13 mouse cellular contexts compared by ENCODE assay signal in the genomic region with DNA sequence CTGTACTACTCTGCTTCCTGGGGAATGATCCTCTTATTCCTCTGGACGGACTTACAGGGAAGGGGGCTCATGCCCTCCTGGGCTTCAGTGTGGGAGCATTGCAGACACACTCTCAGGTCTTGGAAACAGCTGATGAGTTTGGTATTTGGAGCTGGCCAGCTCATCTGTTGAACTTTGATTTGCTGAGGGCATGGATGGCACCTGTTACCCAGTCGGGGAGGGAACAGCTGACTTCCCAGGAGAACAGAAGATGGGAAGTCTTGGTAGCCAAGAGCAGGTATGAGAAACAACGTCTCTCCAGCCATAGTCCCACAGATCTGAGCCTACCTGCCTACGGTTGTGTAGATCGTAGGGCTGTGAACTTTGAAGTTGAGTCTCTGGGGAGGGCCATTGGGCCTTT.
"Had no signal": no experiment of that assay in that cellular context is flagged by ENCODE, and none has a peak within 500 bp of the region (broad histone marks: within the 10 kb centered on the region; RNA-seq: fewer than 3 reads in every experiment).

No protein-coding gene starts in this region.

- DNase-seq: liver, embryonic 13.5 days; liver, postnatal 0 days; lung, postnatal 14 days; right cerebral cortex, adult 18-20 months; right cerebral cortex, postnatal 25 days; thymus, postnatal 36 days had no signal

- H3K4me3 ChIP-seq: left cerebral cortex, adult 2 months; limb, embryonic 10.5 days; liver, embryonic 13.5 days; lung, embryonic 15.5 days; midbrain, embryonic 13.5 days; neural tube, embryonic 15.5 days had no signal

- H3K9ac ChIP-seq: liver, embryonic 13.5 days; liver, postnatal 0 days; lung, embryonic 15.5 days; midbrain, embryonic 13.5 days; neural tube, embryonic 15.5 days had no signal

- H3K27me3 ChIP-seq: liver, embryonic 13.5 days; lung, embryonic 15.5 days; megakaryocyte, embryonic 14.5 days; midbrain, embryonic 13.5 days; neural tube, embryonic 15.5 days had no signal

- H3K36me3 ChIP-seq: lung, embryonic 15.5 days had no signal

- H3K27ac ChIP-seq: left cerebral cortex, adult 2 months; limb, embryonic 10.5 days; liver, embryonic 13.5 days; lung, embryonic 15.5 days; macrophage; midbrain, embryonic 13.5 days; neural tube, embryonic 15.5 days had no signal
